ENCODE assay signal across 9 mouse cellular contexts in genomic region chrX:136203257-136203656, GRCm38 (mm10). TPM values are rescaled to one million over a fixed set of nuclear protein-coding genes. Genes with fewer than 3 reads are reported as not detected.
DNase-seq lines count a peak whose midpoint lies in the region; ATAC-seq and TF ChIP-seq lines count a peak whose summit lies in the region.
"Had no signal": no experiment of that assay in that cellular context is flagged by ENCODE, and none has a peak within 500 bp of the region (broad histone marks: within the 10 kb centered on the region; RNA-seq: fewer than 3 reads in every experiment).

No protein-coding gene starts in this region.

- H3K4me3 ChIP-seq in heart, adult 2 months, result peak overlapping the region; percentile 28; the same call in 1 of the 2 replicates
- H3K4me3 ChIP-seq in ES-E14 (ENCODE audit: insufficient read depth in 1 of 2, low read depth in 1 of 2, low read length in 2 of 2, poor library complexity in 1 of 2, severe bottlenecking in 1 of 2), result peak overlapping the region; percentile 58
- H3K4me3 ChIP-seq in heart, embryonic 16.5 days (ENCODE audit: low read length), result peak overlapping the region; percentile 54
- H3K4me3 ChIP-seq in liver, postnatal 0 days (ENCODE audit: low read depth, low read length), result peak overlapping the region; percentile 40

- H3K36me3 ChIP-seq in heart, adult 2 months (ENCODE audit: control insufficient read depth, insufficient read depth, low read length), result no peaks in the 10 kb centered on the region
- H3K36me3 ChIP-seq in ES-E14 (ENCODE audit: control insufficient read depth, insufficient read depth, low read length, poor library complexity, severe bottlenecking), result no peaks in the 10 kb centered on the region
- H3K36me3 ChIP-seq in heart, embryonic 16.5 days (ENCODE audit: control insufficient read depth, insufficient read depth), result no peaks in the 10 kb centered on the region
- H3K36me3 ChIP-seq in liver, postnatal 0 days (replicated peaks; ENCODE audit: insufficient read depth, low read length), result no peaks in the 10 kb centered on the region

- 26% methylated on average over 7 of the region's 7 CpGs for WGBS in heart, adult 2 months
- 14% methylated on average over 7 of the region's 7 CpGs for WGBS in heart, embryonic 16.5 days
- 23% methylated on average over 7 of the region's 7 CpGs for WGBS in liver, postnatal 0 days (ENCODE audit: insufficient replicate concordance)

- no peak overlapping the region for H3K27ac ChIP-seq in heart, adult 2 months
- H3K27ac ChIP-seq in ES-E14 (ENCODE audit: insufficient read depth, low read depth, low read length, poor library complexity, severe bottlenecking), result no peak overlapping the region
- H3K27ac ChIP-seq in heart, embryonic 16.5 days (ENCODE audit: low read length), result peak overlapping the region; percentile 59
- peak overlapping the region; percentile 55; the same call in 1 of the 2 replicates for H3K27ac ChIP-seq in liver, postnatal 0 days (ENCODE audit: low read depth)

- no peak overlapping the region for H3K9ac ChIP-seq in heart, adult 2 months (ENCODE audit: low read depth, low read length)
- 0 out of 2 replicates have a peak overlapping the region, but pooled peaks have one; percentile 32 for H3K9ac ChIP-seq in ES-E14 (ENCODE audit: insufficient read depth, low read depth, low read length, poor library complexity, severe bottlenecking)
- peak overlapping the region; percentile 63 for H3K9ac ChIP-seq in heart, embryonic 16.5 days (ENCODE audit: low read length)
- H3K9ac ChIP-seq in liver, postnatal 0 days (replicated peaks), result peak overlapping the region; percentile 46

- no peak for TF ChIP-seq EP300 in heart, adult 2 months (IDR thresholded peaks at IDR 0.05; ENCODE audit: insufficient read depth, low read depth, low read length)
- no peak for TF ChIP-seq EP300 in liver, postnatal 0 days (IDR thresholded peaks at IDR 0.05; ENCODE audit: low read depth)

- DNase-seq in heart, adult 2 months, result no peak
- no peak for DNase-seq in heart, postnatal 25 days (ENCODE audit: low spot score)
- DNase-seq in ES-E14 (ENCODE audit: low read depth, low spot score), result no peak
- no peak for DNase-seq in liver, postnatal 0 days
- no peak for DNase-seq in adrenal gland, adult 2 months
- no peak for DNase-seq in urinary bladder, postnatal 4 days (ENCODE audit: low spot score in 2 of 2)
- DNase-seq in cerebellum, adult 18-20 months, result no peak

- in situ Hi-C loops in ES-E14 (cut with MboI; ENCODE audit: low sequenced_read_pairs in 2 of 2, unreplicated experiment in 2 of 2), result no loop called here

- no peaks in the 10 kb centered on the region for H3K9me3 ChIP-seq in ES-E14 (ENCODE audit: control insufficient read depth, insufficient read depth, low read depth, low read length)
- H3K9me3 ChIP-seq in heart, embryonic 16.5 days (replicated peaks; ENCODE audit: control insufficient read depth, low read length), result no peaks in the 10 kb centered on the region
- no peaks in the 10 kb centered on the region for H3K9me3 ChIP-seq in liver, postnatal 0 days (ENCODE audit: low read length)

- no peak; the same call in 1 of the 2 replicates for ATAC-seq in heart, embryonic 16.5 days (replicated peaks; ENCODE audit: extremely low read depth, insufficient read depth, low FRiP score)
- no peak for ATAC-seq in liver, postnatal 0 days

- no peak for TF ChIP-seq CTCF in heart, adult 2 months (IDR thresholded peaks at IDR 0.05)
- no peak for TF ChIP-seq CTCF in liver, postnatal 0 days (IDR thresholded peaks at IDR 0.05; ENCODE audit: low read depth)

- TF ChIP-seq POLR2A in heart, adult 2 months (IDR thresholded peaks at IDR 0.05; ENCODE audit: insufficient read depth, low read depth, low read length), result no peak

- H3K79me2 ChIP-seq in heart, adult 2 months (replicated peaks; ENCODE audit: control insufficient read depth, insufficient read depth, low read length), result no peaks in the 10 kb centered on the region

- intact Hi-C loops in heart, adult 2 months (cut with DNase I), result no loop called here
- intact Hi-C loops in heart, postnatal 25 days (cut with DNase I), result no loop called here

- H3K4me2 ChIP-seq in heart, embryonic 16.5 days (ENCODE audit: low read depth, low read length), result peak overlapping the region; percentile 64
- H3K4me2 ChIP-seq in liver, postnatal 0 days (ENCODE audit: low read depth, low read length), result peak overlapping the region; percentile 55

- no peaks in the 10 kb centered on the region; the same call in 1 of the 2 replicates for H3K4me1 ChIP-seq in heart, adult 2 months (ENCODE audit: control insufficient read depth, insufficient read depth, low read length)
- no peaks in the 10 kb centered on the region for H3K4me1 ChIP-seq in ES-E14 (ENCODE audit: control insufficient read depth in 2 of 2, insufficient read depth in 2 of 2, low read length in 2 of 2, poor library complexity in 1 of 2)
- H3K4me1 ChIP-seq in heart, embryonic 16.5 days (ENCODE audit: control insufficient read depth, insufficient read depth, low read length), result no peaks in the 10 kb centered on the region
- H3K4me1 ChIP-seq in liver, postnatal 0 days (ENCODE audit: insufficient read depth), result no peaks in the 10 kb centered on the region

- H3K27me3 ChIP-seq in heart, adult 2 months (ENCODE audit: control insufficient read depth, insufficient read depth, low read length), result no peaks in the 10 kb centered on the region
- H3K27me3 ChIP-seq in heart, embryonic 16.5 days (ENCODE audit: control insufficient read depth, insufficient read depth, low read length), result no peaks in the 10 kb centered on the region
- 0 out of 2 replicates have a peak, but pooled peaks cover 3% of the 10 kb centered on the region for H3K27me3 ChIP-seq in liver, postnatal 0 days (ENCODE audit: insufficient read depth, low read length)

TF ChIP-seq in ES-E14, 5 proteins besides CTCF, POLR2A, EP300 and RAD21:
- TF ChIP-seq CHD2 (IDR thresholded peaks at IDR 0.05; ENCODE audit: low read depth, low read length) (no peak), ZNF384 (IDR thresholded peaks at IDR 0.05; ENCODE audit: low read depth, low read length) (no peak), HCFC1 (IDR thresholded peaks at IDR 0.05; ENCODE audit: borderline replicate concordance, insufficient read depth, low read length) (no peak)

RNA-seq across cellular contexts. Expression of gene Tceal5, which starts 0.4 kb away (rescaled TPM):
- under 1 TPM; 0.26 to 0.68 TPM for total RNA-seq in heart, adult 2 months (2021)
- polyA plus RNA-seq in heart, adult 2 months (2012; rRNA removed), result 0.14 TPM in 1 of 2 replicates, not detected in the other
- total RNA-seq in heart, postnatal 25 days (2021), result under 1 TPM; 0.50 to 0.94 TPM
- 1.6 and 6.2 TPM in 2 replicates for total RNA-seq in ES-E14 (2012; rRNA removed)
- polyA plus RNA-seq in heart, embryonic 16.5 days (2015; fragmentation: Nextera tagmentation; extraction: Ambion mirVana), result 14.7 and 16.4 TPM in 2 replicates
- 12.7 and 16.3 TPM in 2 replicates for polyA plus RNA-seq in liver, postnatal 0 days (2015; fragmentation: Nextera tagmentation; extraction: Ambion mirVana)
- total RNA-seq in adrenal gland, adult 2 months (2021), result 1 to 10 TPM in 1 of 2 experiments, under 1 TPM in 1; 0.69 to 2.3 TPM
- not detected in 2 replicates for polyA plus RNA-seq in adrenal gland, adult 2 months (2012; rRNA removed)
- polyA plus RNA-seq: spleen, adult 2 months had no signal

RNA-seq across cellular contexts. Expression of gene Tceal7, which starts 11.3 kb away (rescaled TPM):
- total RNA-seq in heart, adult 2 months (2021), result under 1 TPM; 0.34 to 0.86 TPM
- 0.18 TPM in 1 of 2 replicates, not detected in the other for polyA plus RNA-seq in heart, adult 2 months (2012; rRNA removed)
- 1 to 10 TPM in 1 of 2 experiments, under 1 TPM in 1; 0.95 to 1.3 TPM for total RNA-seq in heart, postnatal 25 days (2021)
- 1.2 and 2.8 TPM in 2 replicates for total RNA-seq in ES-E14 (2012; rRNA removed)
- polyA plus RNA-seq in heart, embryonic 16.5 days (2015; fragmentation: Nextera tagmentation; extraction: Ambion mirVana), result 17.5 and 23.9 TPM in 2 replicates
- 0.36 and 5.2 TPM in 2 replicates for polyA plus RNA-seq in liver, postnatal 0 days (2015; fragmentation: Nextera tagmentation; extraction: Ambion mirVana)
- total RNA-seq in adrenal gland, adult 2 months (2021), result not detected
- not detected in 2 replicates for polyA plus RNA-seq in adrenal gland, adult 2 months (2012; rRNA removed)
- polyA plus RNA-seq: spleen, adult 2 months had no signal

RNA-seq across cellular contexts. Expression of gene Bex1, which starts 12.1 kb away (rescaled TPM):
- total RNA-seq in heart, adult 2 months (2021), result 1 to 10 TPM; 1.8 to 3.7 TPM
- 2.0 and 2.4 TPM in 2 replicates for polyA plus RNA-seq in heart, adult 2 months (2012; rRNA removed)
- 1 to 10 TPM; 2.0 to 3.6 TPM for total RNA-seq in heart, postnatal 25 days (2021)
- total RNA-seq in ES-E14 (2012; rRNA removed), result 389 and 461 TPM in 2 replicates
- 225 TPM in 2 replicates for polyA plus RNA-seq in heart, embryonic 16.5 days (2015; fragmentation: Nextera tagmentation; extraction: Ambion mirVana)
- polyA plus RNA-seq in liver, postnatal 0 days (2015; fragmentation: Nextera tagmentation; extraction: Ambion mirVana), result 134 and 163 TPM in 2 replicates
- total RNA-seq in adrenal gland, adult 2 months (2021), result 10 to 100 TPM; 12.9 to 20.5 TPM
- 1.5 and 1.9 TPM in 2 replicates for polyA plus RNA-seq in adrenal gland, adult 2 months (2012; rRNA removed)
- polyA plus RNA-seq: spleen, adult 2 months had no signal

RNA-seq across cellular contexts. Expression of gene Tceal8, which starts 31.1 kb away (rescaled TPM):
- 10 to 100 TPM; 14.4 to 15.4 TPM for total RNA-seq in heart, adult 2 months (2021)
- 7.8 and 15.1 TPM in 2 replicates for polyA plus RNA-seq in heart, adult 2 months (2012; rRNA removed)
- 10 to 100 TPM; 20.6 to 23.8 TPM for total RNA-seq in heart, postnatal 25 days (2021)
- 35.5 and 76.2 TPM in 2 replicates for total RNA-seq in ES-E14 (2012; rRNA removed)
- polyA plus RNA-seq in heart, embryonic 16.5 days (2015; fragmentation: Nextera tagmentation; extraction: Ambion mirVana), result 219 and 258 TPM in 2 replicates
- 139 and 150 TPM in 2 replicates for polyA plus RNA-seq in liver, postnatal 0 days (2015; fragmentation: Nextera tagmentation; extraction: Ambion mirVana)
- 10 to 100 TPM; 37.1 to 56.5 TPM for total RNA-seq in adrenal gland, adult 2 months (2021)
- 0.87 and 1.2 TPM in 2 replicates for polyA plus RNA-seq in adrenal gland, adult 2 months (2012; rRNA removed)

RNA-seq across cellular contexts. Expression of gene Tceal9, which starts 41.6 kb away (rescaled TPM):
- total RNA-seq in heart, adult 2 months (2021), result 10 to 100 TPM; 22.6 to 25.6 TPM
- polyA plus RNA-seq in heart, adult 2 months (2012; rRNA removed), result 6.3 and 17.8 TPM in 2 replicates
- 10 to 100 TPM; 31.2 to 36.5 TPM for total RNA-seq in heart, postnatal 25 days (2021)
- 121 and 243 TPM in 2 replicates for total RNA-seq in ES-E14 (2012; rRNA removed)
- polyA plus RNA-seq in heart, embryonic 16.5 days (2015; fragmentation: Nextera tagmentation; extraction: Ambion mirVana), result 360 and 405 TPM in 2 replicates
- polyA plus RNA-seq in liver, postnatal 0 days (2015; fragmentation: Nextera tagmentation; extraction: Ambion mirVana), result 220 and 246 TPM in 2 replicates
- 100 to 1,000 TPM; 252 to 337 TPM for total RNA-seq in adrenal gland, adult 2 months (2021)
- polyA plus RNA-seq in adrenal gland, adult 2 months (2012; rRNA removed), result 4.4 and 7.1 TPM in 2 replicates

Comparison
In these comparisons a context has a peak if more than half of its experiments do, and no peak if none do; other contexts are left out.
1. H3K27ac ChIP-seq: peak in heart, embryonic 16.5 days (single experiment) and liver, postnatal 0 days (single experiment); none in heart, adult 2 months (single experiment) and ES-E14 (single experiment).
2. RNA of gene Bex1, which starts 12.1 kb away (total RNA-seq): 389 to 461 TPM in ES-E14; 12.9 to 20.5 TPM in adrenal gland, adult 2 months, 1.8 to 3.7 TPM in heart, adult 2 months and 2.0 to 3.6 TPM in heart, postnatal 25 days; every median in the first group is over 10 times any median in the second.
3. Peak in every context shown above with its lines, with median percentiles within 50 percentile points of each other: H3K4me3 ChIP-seq.